Mouse (Mus musculus): ENCODE measurements around the gene Bcl9. TPM values are rescaled to one million over a fixed set of nuclear protein-coding genes. Genes with fewer than 3 reads are reported as not detected.

Gene Bcl9
- polyA plus RNA-seq, 1 experiment from 2014 or later, result 21.2 TPM

- no peak overlapping the region for H3K27ac ChIP-seq (ENCODE audit: low read depth, low read length)
- WGBS, result 46% methylated on average over 3 of the region's 3 CpGs
- no peak for ATAC-seq
Observed at GRCm38 (mm10) chr3:97232328-97232727, 65.4 kb downstream of the Bcl9 start.

GRCm38 (mm10) chr3:97231857-97232256 lies 65.9 kb downstream of the Bcl9 start:
- TF ChIP-seq CTCF (IDR thresholded peaks at IDR 0.05; ENCODE audit: low read depth), result no peak
- Histone ChIP-seq H3K9ac (ENCODE audit: low read depth, low read length) (no peak overlapping the region), H3K36me3 (ENCODE audit: control insufficient read depth, insufficient read depth) (no peaks in the 10 kb centered on the region), H3K9me3 (ENCODE audit: control insufficient read depth) (no peaks in the 10 kb centered on the region), H3K27me3 (replicated peaks; ENCODE audit: control insufficient read depth, insufficient read depth, low read length) (no peaks in the 10 kb centered on the region), H3K4me1 (replicated peaks; ENCODE audit: control insufficient read depth, insufficient read depth, low read length) (no peaks in the 10 kb centered on the region; the same call in 1 of the 2 replicates), H3K4me2 (replicated peaks; ENCODE audit: low read depth) (no peak overlapping the region), H3K4me3 (ENCODE audit: low read depth, low read length) (no peak overlapping the region), H3K27ac (ENCODE audit: low read depth, low read length) (no peak overlapping the region)
- WGBS, result 85% methylated on average over 9 of the region's 9 CpGs
- ATAC-seq, result no peak

More at GRCm38 (mm10) chr3:97232328-97232727, 65.4 kb downstream of the Bcl9 start:
- Histone ChIP-seq H3K4me3 (ENCODE audit: low read depth, low read length) (no peak overlapping the region), H3K4me2 (replicated peaks; ENCODE audit: low read depth) (no peak overlapping the region), H3K36me3 (ENCODE audit: control insufficient read depth, insufficient read depth) (no peaks in the 10 kb centered on the region), H3K9ac (ENCODE audit: low read depth, low read length) (no peak overlapping the region), H3K4me1 (replicated peaks; ENCODE audit: control insufficient read depth, insufficient read depth, low read length) (no peaks in the 10 kb centered on the region; the same call in 1 of the 2 replicates), H3K27me3 (replicated peaks; ENCODE audit: control insufficient read depth, insufficient read depth, low read length) (no peaks in the 10 kb centered on the region), H3K9me3 (ENCODE audit: control insufficient read depth) (no peaks in the 10 kb centered on the region)
- no peak for TF ChIP-seq CTCF (IDR thresholded peaks at IDR 0.05; ENCODE audit: low read depth)

GRCm38 (mm10) chr3:97230631-97231404 lies 66.9 kb downstream of the Bcl9 start:
- no peaks in the 10 kb centered on the region for H3K36me3 ChIP-seq (ENCODE audit: control insufficient read depth, insufficient read depth)
- no peak overlapping the region for H3K27ac ChIP-seq (ENCODE audit: low read depth, low read length)
- no peak overlapping the region for H3K9ac ChIP-seq (ENCODE audit: low read depth, low read length)
- H3K27me3 ChIP-seq (replicated peaks; ENCODE audit: control insufficient read depth, insufficient read depth, low read length), result no peaks in the 10 kb centered on the region
- peak; percentile 43 for TF ChIP-seq CTCF (IDR thresholded peaks at IDR 0.05; ENCODE audit: low read depth)
- no peak overlapping the region for H3K4me2 ChIP-seq (replicated peaks; ENCODE audit: low read depth)
- no peak overlapping the region for H3K4me3 ChIP-seq (ENCODE audit: low read depth, low read length)
- ATAC-seq, result no peak
- 96% methylated on average over 5 of the region's 5 CpGs for WGBS
- H3K9me3 ChIP-seq (ENCODE audit: control insufficient read depth), result no peaks in the 10 kb centered on the region
- H3K4me1 ChIP-seq (replicated peaks; ENCODE audit: control insufficient read depth, insufficient read depth, low read length), result no peaks in the 10 kb centered on the region; the same call in 1 of the 2 replicates

GRCm38 (mm10) chr3:97228457-97228856 lies 69.3 kb downstream of the Bcl9 start:
- H3K9me3 ChIP-seq (ENCODE audit: control insufficient read depth), result no peaks in the 10 kb centered on the region
- H3K27me3 ChIP-seq (replicated peaks; ENCODE audit: control insufficient read depth, insufficient read depth, low read length), result no peaks in the 10 kb centered on the region
- ATAC-seq, result no peak
- H3K4me1 ChIP-seq (replicated peaks; ENCODE audit: control insufficient read depth, insufficient read depth, low read length), result no peaks in the 10 kb centered on the region; the same call in 1 of the 2 replicates
- peak overlapping the region; percentile 90; the same call in 1 of the 2 replicates for H3K4me3 ChIP-seq (ENCODE audit: low read depth, low read length)
- 34% methylated on average over 12 of the region's 12 CpGs for whole genome bisulfite sequencing
- peak overlapping the region; percentile 86 for H3K4me2 ChIP-seq (replicated peaks; ENCODE audit: low read depth)
- TF ChIP-seq CTCF (IDR thresholded peaks at IDR 0.05; ENCODE audit: low read depth), result no peak
- no peaks in the 10 kb centered on the region for H3K36me3 ChIP-seq (ENCODE audit: control insufficient read depth, insufficient read depth)
- H3K27ac ChIP-seq (ENCODE audit: low read depth, low read length), result no peak overlapping the region
- peak overlapping the region; percentile 87; the same call in 1 of the 2 replicates for H3K9ac ChIP-seq (ENCODE audit: low read depth, low read length)

- Histone ChIP-seq H3K4me3 (ENCODE audit: low read depth, low read length) (peak overlapping the region; percentile 90), H3K27me3 (replicated peaks; ENCODE audit: control insufficient read depth, insufficient read depth, low read length) (no peaks in the 10 kb centered on the region), H3K36me3 (ENCODE audit: control insufficient read depth, insufficient read depth) (no peaks in the 10 kb centered on the region), H3K4me1 (replicated peaks; ENCODE audit: control insufficient read depth, insufficient read depth, low read length) (no peaks in the 10 kb centered on the region; the same call in 1 of the 2 replicates), H3K4me2 (replicated peaks; ENCODE audit: low read depth) (peak overlapping the region; percentile 86), H3K9me3 (ENCODE audit: control insufficient read depth) (no peaks in the 10 kb centered on the region), H3K27ac (ENCODE audit: low read depth, low read length) (peak overlapping the region; percentile 89), H3K9ac (ENCODE audit: low read depth, low read length) (peak overlapping the region; percentile 87)
- peak; percentile 28 for ATAC-seq
- TF ChIP-seq CTCF (IDR thresholded peaks at IDR 0.05; ENCODE audit: low read depth), result no peak
- 1% methylated on average over 16 of the region's 16 CpGs for WGBS
Observed at GRCm38 (mm10) chr3:97228020-97228419, 69.7 kb downstream of the Bcl9 start.

GRCm38 (mm10) chr3:97227259-97228005 lies 70.3 kb downstream of the Bcl9 start:
- Histone ChIP-seq H3K4me2 (replicated peaks; ENCODE audit: low read depth) (peak overlapping the region; percentile 86), H3K4me1 (replicated peaks; ENCODE audit: control insufficient read depth, insufficient read depth, low read length) (no peaks in the 10 kb centered on the region; the same call in 1 of the 2 replicates), H3K27ac (ENCODE audit: low read depth, low read length) (peak overlapping the region; percentile 89), H3K27me3 (replicated peaks; ENCODE audit: control insufficient read depth, insufficient read depth, low read length) (no peaks in the 10 kb centered on the region), H3K4me3 (ENCODE audit: low read depth, low read length) (peak overlapping the region; percentile 90), H3K9me3 (ENCODE audit: control insufficient read depth) (no peaks in the 10 kb centered on the region), H3K36me3 (ENCODE audit: control insufficient read depth, insufficient read depth) (0 out of 2 replicates have a peak, but pooled peaks cover under 1% of the 10 kb centered on the region), H3K9ac (ENCODE audit: low read depth, low read length) (peak overlapping the region; percentile 87)
- peak; percentile 92 for ATAC-seq
- under 1% methylated on average over 37 of the region's 79 CpGs for WGBS
- TF ChIP-seq CTCF (IDR thresholded peaks at IDR 0.05; ENCODE audit: low read depth), result peak; percentile 37

Measured in intestine, postnatal 0 days (tissue).